In the genomic region with DNA sequence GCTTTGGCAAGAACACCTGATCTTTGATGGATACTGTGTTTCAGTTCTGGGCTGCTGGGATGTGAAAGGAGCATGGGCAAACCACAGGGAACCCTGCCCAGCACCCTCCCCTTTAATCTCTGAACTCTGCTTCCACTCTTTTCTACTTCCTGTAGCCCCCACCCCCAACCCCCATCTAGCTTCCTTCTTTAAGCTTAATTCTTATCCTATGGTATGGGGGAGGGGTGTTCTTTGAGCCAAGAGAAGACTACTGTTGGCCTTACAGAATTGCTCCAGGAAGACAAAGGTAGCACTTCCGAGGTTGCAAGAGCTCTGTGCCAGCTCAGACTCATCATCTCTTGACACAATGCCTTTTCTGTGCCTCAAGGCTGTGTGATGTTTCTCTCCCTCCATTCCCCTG, we compare ENCODE assay signal across 14 mouse cellular contexts. TPM values are rescaled to one million over a fixed set of nuclear protein-coding genes. Genes with fewer than 3 reads are reported as not detected.
A peak's percentile ranks its signal among the peaks of the same experiment; 100 is the strongest.
DNase-seq lines count a peak whose midpoint lies in the region; ATAC-seq and TF ChIP-seq lines count a peak whose summit lies in the region.
"Had no signal": no experiment of that assay in that cellular context is flagged by ENCODE, and none has a peak within 500 bp of the region (broad histone marks: within the 10 kb centered on the region; RNA-seq: fewer than 3 reads in every experiment).

No protein-coding gene starts in this region.

- no peaks in the 10 kb centered on the region for H3K27me3 ChIP-seq in hindbrain, embryonic 13.5 days
- H3K27me3 ChIP-seq in hindbrain, postnatal 0 days (ENCODE audit: insufficient read depth, low read length): no peaks in the 10 kb centered on the region
- no peaks in the 10 kb centered on the region for H3K27me3 ChIP-seq in neural tube, embryonic 13.5 days
- no peaks in the 10 kb centered on the region for H3K27me3 ChIP-seq in neural tube, embryonic 15.5 days (replicated peaks)
- no peaks in the 10 kb centered on the region for H3K27me3 ChIP-seq in embryonic facial prominence, embryonic 10.5 days (replicated peaks; ENCODE audit: low read depth, poor library complexity, severe bottlenecking)
- H3K27me3 ChIP-seq in liver, postnatal 0 days (ENCODE audit: insufficient read depth, low read length): no peaks in the 10 kb centered on the region

- H3K4me2 ChIP-seq in hindbrain, embryonic 13.5 days: no peak overlapping the region
- H3K4me2 ChIP-seq in hindbrain, postnatal 0 days (ENCODE audit: low read depth, low read length): no peak overlapping the region
- H3K4me2 ChIP-seq in neural tube, embryonic 13.5 days: 0 out of 2 replicates have a peak overlapping the region, but pooled peaks have one; percentile 70
- H3K4me2 ChIP-seq in neural tube, embryonic 15.5 days: no peak overlapping the region
- peak overlapping the region; percentile 75 for H3K4me2 ChIP-seq in liver, postnatal 0 days (ENCODE audit: low read depth, low read length)

- H3K27ac ChIP-seq in hindbrain, embryonic 13.5 days: no peak overlapping the region
- no peak overlapping the region for H3K27ac ChIP-seq in hindbrain, postnatal 0 days
- H3K27ac ChIP-seq in neural tube, embryonic 13.5 days (replicated peaks): no peak overlapping the region
- no peak overlapping the region for H3K27ac ChIP-seq in neural tube, embryonic 15.5 days (replicated peaks)
- peak overlapping the region; percentile 35 for H3K27ac ChIP-seq in embryonic facial prominence, embryonic 10.5 days (replicated peaks)
- peak overlapping the region; percentile 64; the same call in 1 of the 2 replicates for H3K27ac ChIP-seq in liver, postnatal 0 days (ENCODE audit: low read depth)

- intact Hi-C loops in left cerebral cortex, postnatal 36 days (cut with DNase I): no loop called here

- H3K4me1 ChIP-seq in hindbrain, embryonic 13.5 days (replicated peaks): peaks cover 28% of the 10 kb centered on the region
- H3K4me1 ChIP-seq in hindbrain, postnatal 0 days (ENCODE audit: insufficient read depth, low read length): peaks cover 16% of the 10 kb centered on the region
- H3K4me1 ChIP-seq in neural tube, embryonic 13.5 days (replicated peaks): peaks cover 35% of the 10 kb centered on the region
- peaks cover 39% of the 10 kb centered on the region for H3K4me1 ChIP-seq in neural tube, embryonic 15.5 days
- H3K4me1 ChIP-seq in embryonic facial prominence, embryonic 10.5 days: peaks cover 47% of the 10 kb centered on the region
- H3K4me1 ChIP-seq in liver, postnatal 0 days (ENCODE audit: insufficient read depth): peaks cover 53% of the 10 kb centered on the region

- DNase-seq in hindbrain, postnatal 0 days (ENCODE audit: low spot score): no peak
- DNase-seq in embryonic facial prominence, embryonic 10.5 days (ENCODE audit: low spot score): no peak
- DNase-seq in liver, postnatal 0 days: no peak
- no peak for DNase-seq in left cerebral cortex, postnatal 36 days (ENCODE audit: low spot score in 2 of 2)
- DNase-seq in left cerebral cortex, adult 11 months (ENCODE audit: low spot score): no peak
- DNase-seq: cerebellum, postnatal 25 days; heart, postnatal 4 days; retina, postnatal 1 day had no signal

- no peak for ATAC-seq in hindbrain, embryonic 13.5 days (ENCODE audit: low FRiP score)
- ATAC-seq in hindbrain, postnatal 0 days: no peak
- ATAC-seq in neural tube, embryonic 13.5 days (ENCODE audit: low read depth): no peak
- no peak for ATAC-seq in neural tube, embryonic 15.5 days (ENCODE audit: low FRiP score)
- no peak for ATAC-seq in liver, postnatal 0 days

- H3K9me3 ChIP-seq in hindbrain, embryonic 13.5 days: no peaks in the 10 kb centered on the region
- H3K9me3 ChIP-seq in hindbrain, postnatal 0 days (ENCODE audit: low read length): no peaks in the 10 kb centered on the region
- no peaks in the 10 kb centered on the region for H3K9me3 ChIP-seq in neural tube, embryonic 13.5 days
- H3K9me3 ChIP-seq in neural tube, embryonic 15.5 days (replicated peaks): no peaks in the 10 kb centered on the region
- no peaks in the 10 kb centered on the region for H3K9me3 ChIP-seq in embryonic facial prominence, embryonic 10.5 days
- H3K9me3 ChIP-seq in liver, postnatal 0 days (ENCODE audit: low read length): no peaks in the 10 kb centered on the region

- 0 out of 2 replicates have a peak overlapping the region, but pooled peaks have one; percentile 87 for H3K9ac ChIP-seq in hindbrain, embryonic 13.5 days
- H3K9ac ChIP-seq in hindbrain, postnatal 0 days (replicated peaks; ENCODE audit: low read length): no peak overlapping the region
- no peak overlapping the region for H3K9ac ChIP-seq in neural tube, embryonic 13.5 days
- no peak overlapping the region for H3K9ac ChIP-seq in neural tube, embryonic 15.5 days (replicated peaks)
- 0 out of 2 replicates have a peak overlapping the region, but pooled peaks have one; percentile 67 for H3K9ac ChIP-seq in liver, postnatal 0 days (replicated peaks)

- H3K4me3 ChIP-seq in hindbrain, embryonic 13.5 days: no peak overlapping the region
- no peak overlapping the region for H3K4me3 ChIP-seq in hindbrain, postnatal 0 days (ENCODE audit: low read length)
- H3K4me3 ChIP-seq in neural tube, embryonic 13.5 days: no peak overlapping the region
- no peak overlapping the region for H3K4me3 ChIP-seq in neural tube, embryonic 15.5 days (replicated peaks)
- H3K4me3 ChIP-seq in embryonic facial prominence, embryonic 10.5 days: 0 out of 2 replicates have a peak overlapping the region, but pooled peaks have one; percentile 26
- H3K4me3 ChIP-seq in liver, postnatal 0 days (ENCODE audit: low read depth, low read length): no peak overlapping the region

- WGBS in hindbrain, embryonic 13.5 days: 74% methylated on average over 1 of the region's 1 CpGs
- WGBS in hindbrain, postnatal 0 days: 47% methylated on average over 1 of the region's 1 CpGs
- WGBS in neural tube, embryonic 13.5 days: 56% methylated on average over 1 of the region's 1 CpGs
- 56% methylated on average over 1 of the region's 1 CpGs for WGBS in neural tube, embryonic 15.5 days
- WGBS in embryonic facial prominence, embryonic 10.5 days: 39% methylated on average over 1 of the region's 1 CpGs
- WGBS in liver, postnatal 0 days (ENCODE audit: insufficient replicate concordance): 19% methylated on average over 1 of the region's 1 CpGs

- no peak for TF ChIP-seq EP300 in liver, postnatal 0 days (IDR thresholded peaks at IDR 0.05; ENCODE audit: low read depth)

- peaks cover 14% of the 10 kb centered on the region for H3K36me3 ChIP-seq in hindbrain, embryonic 13.5 days
- peaks cover 10% of the 10 kb centered on the region; the same call in 1 of the 2 replicates for H3K36me3 ChIP-seq in hindbrain, postnatal 0 days (ENCODE audit: insufficient read depth, low read length)
- peaks cover 14% of the 10 kb centered on the region for H3K36me3 ChIP-seq in neural tube, embryonic 13.5 days
- H3K36me3 ChIP-seq in neural tube, embryonic 15.5 days: peaks cover 12% of the 10 kb centered on the region
- H3K36me3 ChIP-seq in embryonic facial prominence, embryonic 10.5 days (replicated peaks): peaks cover 20% of the 10 kb centered on the region
- peaks cover 2% of the 10 kb centered on the region; the same call in 1 of the 2 replicates for H3K36me3 ChIP-seq in liver, postnatal 0 days (replicated peaks; ENCODE audit: insufficient read depth, low read length)

- no peak for TF ChIP-seq CTCF in hindbrain, postnatal 0 days (IDR thresholded peaks at IDR 0.05; ENCODE audit: low read depth)
- no peak for TF ChIP-seq CTCF in liver, postnatal 0 days (IDR thresholded peaks at IDR 0.05; ENCODE audit: low read depth)

RNA-seq across cellular contexts. Expression of gene Bcat2, which starts 2.0 kb away (rescaled TPM):
- polyA plus RNA-seq in hindbrain, embryonic 13.5 days (2015; fragmentation: Nextera tagmentation; extraction: Ambion mirVana): 19.8 and 20.8 TPM in 2 replicates
- 11.1 and 17.8 TPM in 2 replicates for total RNA-seq in hindbrain, postnatal 0 days (2014; rRNA removed)
- polyA plus RNA-seq in hindbrain, postnatal 0 days (2015; fragmentation: Nextera tagmentation; extraction: Ambion mirVana): 19.0 and 19.6 TPM in 2 replicates
- polyA plus RNA-seq in neural tube, embryonic 13.5 days (2015; fragmentation: Nextera tagmentation; extraction: Ambion mirVana): 24.0 and 24.1 TPM in 2 replicates
- polyA plus RNA-seq in neural tube, embryonic 15.5 days (2015; fragmentation: Nextera tagmentation; extraction: Ambion mirVana): 25.4 and 31.9 TPM in 2 replicates
- polyA plus RNA-seq in embryonic facial prominence, embryonic 10.5 days (2016; fragmentation: Nextera tagmentation; extraction: Ambion mirVana): 51.1 and 51.9 TPM in 2 replicates
- 32.3 and 38.9 TPM in 2 replicates for polyA plus RNA-seq in liver, postnatal 0 days (2015; fragmentation: Nextera tagmentation; extraction: Ambion mirVana)
- 10 to 100 TPM; 18.8 to 27.5 TPM for total RNA-seq in left cerebral cortex, postnatal 36 days (2021)

RNA-seq across cellular contexts. Expression of gene Hsd17b14, which starts 17.3 kb away (rescaled TPM):
- polyA plus RNA-seq in hindbrain, embryonic 13.5 days (2015; fragmentation: Nextera tagmentation; extraction: Ambion mirVana): 0.25 and 0.45 TPM in 2 replicates
- total RNA-seq in hindbrain, postnatal 0 days (2014; rRNA removed): 0.68 TPM in 1 of 2 replicates, not detected in the other
- 0.54 and 0.89 TPM in 2 replicates for polyA plus RNA-seq in hindbrain, postnatal 0 days (2015; fragmentation: Nextera tagmentation; extraction: Ambion mirVana)
- polyA plus RNA-seq in neural tube, embryonic 13.5 days (2015; fragmentation: Nextera tagmentation; extraction: Ambion mirVana): 0.52 and 1.7 TPM in 2 replicates
- polyA plus RNA-seq in neural tube, embryonic 15.5 days (2015; fragmentation: Nextera tagmentation; extraction: Ambion mirVana): 0.93 TPM in 1 of 2 replicates, not detected in the other
- 0.87 and 0.92 TPM in 2 replicates for polyA plus RNA-seq in embryonic facial prominence, embryonic 10.5 days (2016; fragmentation: Nextera tagmentation; extraction: Ambion mirVana)
- polyA plus RNA-seq in liver, postnatal 0 days (2015; fragmentation: Nextera tagmentation; extraction: Ambion mirVana): 0.24 and 0.62 TPM in 2 replicates
- total RNA-seq in left cerebral cortex, postnatal 36 days (2021): under 1 TPM in 1 of 2 experiments, not detected in 1; 0.39 TPM
- total RNA-seq: layer of hippocampus, adult 2 months; monocyte, adult 5-6 weeks had no signal

RNA-seq across cellular contexts. Expression of gene Fgf21, which starts 43.3 kb away (rescaled TPM):
- polyA plus RNA-seq in hindbrain, embryonic 13.5 days (2015; fragmentation: Nextera tagmentation; extraction: Ambion mirVana): not detected in 2 replicates
- total RNA-seq in hindbrain, postnatal 0 days (2014; rRNA removed): not detected in 2 replicates
- not detected in 2 replicates for polyA plus RNA-seq in hindbrain, postnatal 0 days (2015; fragmentation: Nextera tagmentation; extraction: Ambion mirVana)
- not detected in 2 replicates for polyA plus RNA-seq in neural tube, embryonic 13.5 days (2015; fragmentation: Nextera tagmentation; extraction: Ambion mirVana)
- polyA plus RNA-seq in neural tube, embryonic 15.5 days (2015; fragmentation: Nextera tagmentation; extraction: Ambion mirVana): 0.17 and 2.3 TPM in 2 replicates
- polyA plus RNA-seq in embryonic facial prominence, embryonic 10.5 days (2016; fragmentation: Nextera tagmentation; extraction: Ambion mirVana): not detected in 2 replicates
- polyA plus RNA-seq in liver, postnatal 0 days (2015; fragmentation: Nextera tagmentation; extraction: Ambion mirVana): 7.6 and 7.8 TPM in 2 replicates
- total RNA-seq in left cerebral cortex, postnatal 36 days (2021): not detected
- total RNA-seq: gastrocnemius, adult 8-10 months; heart, postnatal 4 days; layer of hippocampus, adult 2 months; monocyte, adult 5-6 weeks had no signal

RNA-seq across cellular contexts. Expression of gene Fut1, which starts 45.1 kb away (rescaled TPM):
- polyA plus RNA-seq in hindbrain, embryonic 13.5 days (2015; fragmentation: Nextera tagmentation; extraction: Ambion mirVana): 0.06 TPM in 1 of 2 replicates, not detected in the other
- 0.18 TPM in 1 of 2 replicates, not detected in the other for total RNA-seq in hindbrain, postnatal 0 days (2014; rRNA removed)
- polyA plus RNA-seq in hindbrain, postnatal 0 days (2015; fragmentation: Nextera tagmentation; extraction: Ambion mirVana): not detected in 2 replicates
- polyA plus RNA-seq in neural tube, embryonic 13.5 days (2015; fragmentation: Nextera tagmentation; extraction: Ambion mirVana): not detected in 2 replicates
- 0.69 TPM in 1 of 2 replicates, not detected in the other for polyA plus RNA-seq in neural tube, embryonic 15.5 days (2015; fragmentation: Nextera tagmentation; extraction: Ambion mirVana)
- 0.07 and 0.44 TPM in 2 replicates for polyA plus RNA-seq in embryonic facial prominence, embryonic 10.5 days (2016; fragmentation: Nextera tagmentation; extraction: Ambion mirVana)
- 0.56 TPM in 1 of 2 replicates, not detected in the other for polyA plus RNA-seq in liver, postnatal 0 days (2015; fragmentation: Nextera tagmentation; extraction: Ambion mirVana)
- not detected for total RNA-seq in left cerebral cortex, postnatal 36 days (2021)
- total RNA-seq: gastrocnemius, adult 8-10 months; heart, postnatal 4 days; layer of hippocampus, adult 2 months; monocyte, adult 5-6 weeks had no signal

RNA-seq across cellular contexts. Expression of gene Plekha4, which starts 45.8 kb away (rescaled TPM):
- polyA plus RNA-seq in hindbrain, embryonic 13.5 days (2015; fragmentation: Nextera tagmentation; extraction: Ambion mirVana): 2.4 and 4.3 TPM in 2 replicates
- total RNA-seq in hindbrain, postnatal 0 days (2014; rRNA removed): 2.4 and 2.8 TPM in 2 replicates
- polyA plus RNA-seq in hindbrain, postnatal 0 days (2015; fragmentation: Nextera tagmentation; extraction: Ambion mirVana): 2.1 and 2.2 TPM in 2 replicates
- polyA plus RNA-seq in neural tube, embryonic 13.5 days (2015; fragmentation: Nextera tagmentation; extraction: Ambion mirVana): 4.1 and 7.9 TPM in 2 replicates
- polyA plus RNA-seq in neural tube, embryonic 15.5 days (2015; fragmentation: Nextera tagmentation; extraction: Ambion mirVana): 4.3 and 4.7 TPM in 2 replicates
- polyA plus RNA-seq in embryonic facial prominence, embryonic 10.5 days (2016; fragmentation: Nextera tagmentation; extraction: Ambion mirVana): 1.9 and 2.3 TPM in 2 replicates
- 0.51 and 0.91 TPM in 2 replicates for polyA plus RNA-seq in liver, postnatal 0 days (2015; fragmentation: Nextera tagmentation; extraction: Ambion mirVana)
- total RNA-seq in left cerebral cortex, postnatal 36 days (2021): 1 to 10 TPM; 3.7 to 5.2 TPM

Comparison
In these comparisons a context has a peak if more than half of its experiments do, and no peak if none do; other contexts are left out.
1. H3K4me2 ChIP-seq: peak in neural tube, embryonic 13.5 days (single experiment) and liver, postnatal 0 days (single experiment); none in hindbrain, embryonic 13.5 days (single experiment), hindbrain, postnatal 0 days (single experiment) and neural tube, embryonic 15.5 days (single experiment).
2. H3K9ac ChIP-seq: peak in hindbrain, embryonic 13.5 days (single experiment) and liver, postnatal 0 days (single experiment); none in hindbrain, postnatal 0 days (single experiment), neural tube, embryonic 13.5 days (single experiment) and neural tube, embryonic 15.5 days (single experiment).
3. H3K27ac ChIP-seq: peak in embryonic facial prominence, embryonic 10.5 days (single experiment) and liver, postnatal 0 days (single experiment); none in hindbrain, embryonic 13.5 days (single experiment), hindbrain, postnatal 0 days (single experiment), neural tube, embryonic 13.5 days (single experiment) and neural tube, embryonic 15.5 days (single experiment).